ENCODE assay signal across 20 mouse cellular contexts in the genomic region with DNA sequence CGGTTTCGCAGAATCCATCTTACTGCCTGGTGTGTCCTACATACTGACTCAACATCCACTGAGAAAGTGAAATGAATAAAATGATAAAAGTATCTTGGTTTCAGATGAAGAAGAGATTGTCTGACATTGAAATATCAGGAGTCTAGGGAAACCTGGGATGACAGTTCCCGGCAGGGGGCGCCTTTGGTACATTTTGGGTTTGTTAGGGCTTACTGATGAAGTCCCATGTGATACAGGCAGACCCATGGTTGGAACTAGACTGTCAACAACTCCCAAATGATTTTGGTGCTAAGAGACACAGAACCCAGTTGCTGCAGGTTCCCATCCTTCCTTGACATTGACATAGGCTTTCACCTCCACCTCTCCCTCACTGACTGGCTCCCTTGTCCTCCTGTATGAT. TPM values are rescaled to one million over a fixed set of nuclear protein-coding genes. Genes with fewer than 3 reads are reported as not detected.
DNase-seq lines count a peak whose midpoint lies in the region; ATAC-seq and TF ChIP-seq lines count a peak whose summit lies in the region.
"Had no signal": no experiment of that assay in that cellular context is flagged by ENCODE, and none has a peak within 500 bp of the region (broad histone marks: within the 10 kb centered on the region; RNA-seq: fewer than 3 reads in every experiment).

No protein-coding gene starts in this region.

- no peak for ATAC-seq in hindbrain, postnatal 0 days
- no peak for ATAC-seq in hindbrain, embryonic 14.5 days (ENCODE audit: low FRiP score)
- ATAC-seq in midbrain, postnatal 0 days (ENCODE audit: low FRiP score): no peak
- ATAC-seq in midbrain, embryonic 13.5 days: no peak
- ATAC-seq: forebrain, postnatal 0 days; midbrain, embryonic 15.5 days had no signal

- 85% methylated on average over 4 of the region's 4 CpGs for WGBS in hindbrain, postnatal 0 days
- 81% methylated on average over 4 of the region's 4 CpGs for WGBS in hindbrain, embryonic 14.5 days
- 86% methylated on average over 4 of the region's 4 CpGs for WGBS in midbrain, postnatal 0 days
- 81% methylated on average over 4 of the region's 4 CpGs for WGBS in midbrain, embryonic 13.5 days

- no peak overlapping the region for H3K9ac ChIP-seq in hindbrain, postnatal 0 days (replicated peaks; ENCODE audit: low read length)
- H3K9ac ChIP-seq in hindbrain, embryonic 14.5 days: no peak overlapping the region
- no peak overlapping the region for H3K9ac ChIP-seq in midbrain, postnatal 0 days (replicated peaks; ENCODE audit: low read length, poor library complexity, severe bottlenecking)
- no peak overlapping the region for H3K9ac ChIP-seq in midbrain, embryonic 13.5 days (replicated peaks)
- H3K9ac ChIP-seq in ES-E14 (ENCODE audit: insufficient read depth, low read depth, low read length, poor library complexity, severe bottlenecking): no peak overlapping the region
- H3K9ac ChIP-seq: forebrain, postnatal 0 days; kidney, embryonic 15.5 days; limb, embryonic 12.5 days; midbrain, embryonic 15.5 days had no signal

- no peak overlapping the region for H3K4me3 ChIP-seq in hindbrain, postnatal 0 days (ENCODE audit: low read length)
- no peak overlapping the region for H3K4me3 ChIP-seq in hindbrain, embryonic 14.5 days (replicated peaks; ENCODE audit: low read length)
- H3K4me3 ChIP-seq in midbrain, postnatal 0 days (ENCODE audit: low read depth, low read length): no peak overlapping the region
- H3K4me3 ChIP-seq in midbrain, embryonic 13.5 days (replicated peaks): no peak overlapping the region
- H3K4me3 ChIP-seq in ES-E14 (ENCODE audit: insufficient read depth in 1 of 2, low read depth in 1 of 2, low read length in 2 of 2, poor library complexity in 1 of 2, severe bottlenecking in 1 of 2): no peak overlapping the region
- H3K4me3 ChIP-seq: gastrocnemius, adult 2 months; kidney, embryonic 15.5 days; left cerebral cortex, adult 2 months; limb, embryonic 12.5 days; midbrain, embryonic 15.5 days had no signal

- H3K27ac ChIP-seq in hindbrain, postnatal 0 days: no peak overlapping the region
- H3K27ac ChIP-seq in hindbrain, embryonic 14.5 days: no peak overlapping the region
- no peak overlapping the region for H3K27ac ChIP-seq in midbrain, postnatal 0 days (ENCODE audit: low read depth, low read length)
- H3K27ac ChIP-seq in midbrain, embryonic 13.5 days: no peak overlapping the region
- no peak overlapping the region for H3K27ac ChIP-seq in ES-E14 (ENCODE audit: insufficient read depth, low read depth, low read length, poor library complexity, severe bottlenecking)
- H3K27ac ChIP-seq: gastrocnemius, adult 2 months; kidney, embryonic 15.5 days; left cerebral cortex, adult 2 months; limb, embryonic 12.5 days; midbrain, embryonic 15.5 days had no signal

- H3K4me1 ChIP-seq in hindbrain, postnatal 0 days (ENCODE audit: insufficient read depth, low read length): no peaks in the 10 kb centered on the region
- no peaks in the 10 kb centered on the region for H3K4me1 ChIP-seq in hindbrain, embryonic 14.5 days (replicated peaks; ENCODE audit: control insufficient read depth, insufficient read depth, low read length)
- H3K4me1 ChIP-seq in midbrain, postnatal 0 days (ENCODE audit: insufficient read depth, low read length): no peaks in the 10 kb centered on the region
- no peaks in the 10 kb centered on the region for H3K4me1 ChIP-seq in midbrain, embryonic 13.5 days (replicated peaks)
- no peaks in the 10 kb centered on the region for H3K4me1 ChIP-seq in ES-E14 (ENCODE audit: control insufficient read depth in 2 of 2, insufficient read depth in 2 of 2, low read length in 2 of 2, poor library complexity in 1 of 2)
- H3K4me1 ChIP-seq: kidney, embryonic 15.5 days; midbrain, embryonic 15.5 days had no signal

- TF ChIP-seq CTCF in hindbrain, postnatal 0 days (IDR thresholded peaks at IDR 0.05; ENCODE audit: low read depth): 0 out of 2 replicates have a peak, but pooled peaks have one; percentile 1
- peak; percentile 23; the same call in 1 of the 2 replicates for TF ChIP-seq CTCF in midbrain, postnatal 0 days (IDR thresholded peaks at IDR 0.05)

- no peaks in the 10 kb centered on the region for H3K27me3 ChIP-seq in hindbrain, postnatal 0 days (ENCODE audit: insufficient read depth, low read length)
- H3K27me3 ChIP-seq in hindbrain, embryonic 14.5 days (ENCODE audit: control insufficient read depth, insufficient read depth, low read length): no peaks in the 10 kb centered on the region
- no peaks in the 10 kb centered on the region for H3K27me3 ChIP-seq in midbrain, postnatal 0 days (ENCODE audit: insufficient read depth, low read length)
- no peaks in the 10 kb centered on the region for H3K27me3 ChIP-seq in midbrain, embryonic 13.5 days
- H3K27me3 ChIP-seq: kidney, embryonic 15.5 days; limb, embryonic 12.5 days; midbrain, embryonic 15.5 days had no signal

- no peaks in the 10 kb centered on the region for H3K36me3 ChIP-seq in hindbrain, postnatal 0 days (ENCODE audit: insufficient read depth, low read length)
- H3K36me3 ChIP-seq in hindbrain, embryonic 14.5 days (replicated peaks; ENCODE audit: control insufficient read depth, insufficient read depth): no peaks in the 10 kb centered on the region
- H3K36me3 ChIP-seq in midbrain, postnatal 0 days (ENCODE audit: insufficient read depth, low read length): no peaks in the 10 kb centered on the region
- no peaks in the 10 kb centered on the region for H3K36me3 ChIP-seq in midbrain, embryonic 13.5 days
- no peaks in the 10 kb centered on the region for H3K36me3 ChIP-seq in ES-E14 (ENCODE audit: control insufficient read depth, insufficient read depth, low read length, poor library complexity, severe bottlenecking)
- H3K36me3 ChIP-seq: kidney, embryonic 15.5 days; limb, embryonic 12.5 days; midbrain, embryonic 15.5 days had no signal

- no peak for DNase-seq in hindbrain, postnatal 0 days (ENCODE audit: low spot score)
- no peak for DNase-seq in hindbrain, embryonic 14.5 days (ENCODE audit: low spot score)
- no peak for DNase-seq in midbrain, postnatal 0 days (ENCODE audit: low spot score)
- DNase-seq in ES-E14 (ENCODE audit: low read depth, low spot score): peak; percentile 44
- peak; percentile 27 for DNase-seq in naive thymus-derived CD4-positive, alpha-beta T cell, adult 2 months (ENCODE audit: low read depth)
- no peak for DNase-seq in left cerebral cortex, adult 8-10 months (ENCODE audit: low spot score in 2 of 2)
- DNase-seq: adrenal gland, postnatal 25 days; B cell, adult 2 months; cerebellum, adult 2 months; forebrain, postnatal 0 days; gastrocnemius, adult 2 months; heart, postnatal 4 days; lung, adult 18-20 months; right cerebral cortex, adult 18-20 months; spleen, adult 18-20 months had no signal

- H3K9me3 ChIP-seq in hindbrain, postnatal 0 days (ENCODE audit: low read length): no peaks in the 10 kb centered on the region
- no peaks in the 10 kb centered on the region for H3K9me3 ChIP-seq in hindbrain, embryonic 14.5 days (ENCODE audit: control insufficient read depth, low read length)
- H3K9me3 ChIP-seq in midbrain, postnatal 0 days (ENCODE audit: low read length): no peaks in the 10 kb centered on the region
- H3K9me3 ChIP-seq in midbrain, embryonic 13.5 days: no peaks in the 10 kb centered on the region
- no peaks in the 10 kb centered on the region for H3K9me3 ChIP-seq in ES-E14 (ENCODE audit: control insufficient read depth, insufficient read depth, low read depth, low read length)
- H3K9me3 ChIP-seq: kidney, embryonic 15.5 days; limb, embryonic 12.5 days; midbrain, embryonic 15.5 days had no signal

- in situ Hi-C loops in ES-E14 (cut with MboI; ENCODE audit: low sequenced_read_pairs in 2 of 2, unreplicated experiment in 2 of 2): no loop called here

- H3K4me2 ChIP-seq in hindbrain, postnatal 0 days (ENCODE audit: low read depth, low read length): no peak overlapping the region
- H3K4me2 ChIP-seq in hindbrain, embryonic 14.5 days (replicated peaks): no peak overlapping the region
- H3K4me2 ChIP-seq in midbrain, postnatal 0 days (ENCODE audit: low read depth, low read length, poor library complexity, severe bottlenecking): no peak overlapping the region
- no peak overlapping the region for H3K4me2 ChIP-seq in midbrain, embryonic 13.5 days (replicated peaks)
- H3K4me2 ChIP-seq: kidney, embryonic 15.5 days; limb, embryonic 12.5 days; midbrain, embryonic 15.5 days had no signal

TF ChIP-seq in ES-E14, 5 proteins besides CTCF, POLR2A, EP300 and RAD21:
- TF ChIP-seq CHD2 (IDR thresholded peaks at IDR 0.05; ENCODE audit: low read depth, low read length) (no peak), HCFC1 (IDR thresholded peaks at IDR 0.05; ENCODE audit: borderline replicate concordance, insufficient read depth, low read length) (no peak), MAFK (IDR thresholded peaks at IDR 0.05; ENCODE audit: insufficient read depth, low read depth, low read length) (no peak)

RNA-seq across cellular contexts. Expression of a gene that starts 34.7 kb away (rescaled TPM):
- 40.2 and 53.2 TPM in 2 replicates for total RNA-seq in hindbrain, postnatal 0 days (2014; rRNA removed)
- 7.8 and 8.6 TPM in 2 replicates for polyA plus RNA-seq in hindbrain, postnatal 0 days (2015; fragmentation: Nextera tagmentation; extraction: Ambion mirVana)
- polyA plus RNA-seq in hindbrain, embryonic 14.5 days (2014; fragmentation: Nextera tagmentation; extraction: Ambion mirVana): 4.9 and 5.3 TPM in 2 replicates
- total RNA-seq in midbrain, postnatal 0 days (2014; rRNA removed): 26.9 and 42.1 TPM in 2 replicates
- 5.6 and 5.7 TPM in 2 replicates for polyA plus RNA-seq in midbrain, postnatal 0 days (2015; fragmentation: Nextera tagmentation; extraction: Ambion mirVana)
- 6.7 and 9.2 TPM in 2 replicates for polyA plus RNA-seq in midbrain, embryonic 13.5 days (2015; fragmentation: Nextera tagmentation; extraction: Ambion mirVana)
- total RNA-seq in ES-E14 (2012; rRNA removed): 49.3 and 61.3 TPM in 2 replicates
- total RNA-seq in left cerebral cortex, adult 8-10 months (2022): 1 to 10 TPM; 1.6 to 1.9 (median 1.7) TPM

Comparison
In these comparisons a context has a peak if more than half of its experiments do, and no peak if none do; other contexts are left out.
1. DNase-seq: peak in ES-E14 (single experiment) and naive thymus-derived CD4-positive, alpha-beta T cell, adult 2 months (single experiment); none in hindbrain, postnatal 0 days (single experiment), hindbrain, embryonic 14.5 days (single experiment), midbrain, postnatal 0 days (single experiment) and left cerebral cortex, adult 8-10 months (0 of 2).